Mouse (Mus musculus) adrenal gland, postnatal 14 days (tissue): Measurements from ENCODE around the gene Tmem219. TPM values are rescaled to one million over a fixed set of nuclear protein-coding genes. Genes with fewer than 3 reads are reported as not detected.

Experiments used
- DNase-seq: peaks from one replicate; pipeline ENCODE4 v3.0.0; 2021; ENCODE audit warnings: mixed read lengths
- total RNA-seq: library from RNA; stranded (reverse); gene quantifications from 2 replicates; pipeline ENCODE4 v1.2.3, GENCODE M21; 2021

Tmem219 gene
- total RNA-seq, 1 experiment from 2014 or later = 27.6 TPM

GRCm38 (mm10) chr7:126862147-126862784, 60.5 kb downstream of the Tmem219 start, which contains the start of gene Ino80e:
Gene Ino80e (minus strand): TSS chr7:126862377.
- DNase-seq = peak; percentile 97

GRCm38 (mm10) chr7:126861429-126862130, 61.1 kb downstream of the Tmem219 start, which contains the start of gene Hirip3:
Gene Hirip3 (plus strand): TSS chr7:126861972.
- DNase-seq = peak; percentile 97

- no peak for DNase-seq
Measured at GRCm38 (mm10) chr7:126860987-126861386, 61.7 kb downstream of the Tmem219 start.

- no peak for DNase-seq
Measured at GRCm38 (mm10) chr7:126856741-126857420, 65.8 kb downstream of the Tmem219 start.

GRCm38 (mm10) chr7:126855641-126856040, 67.1 kb downstream of the Tmem219 start:
- no peak for DNase-seq

GRCm38 (mm10) chr7:126853454-126853853, 69.3 kb downstream of the Tmem219 start:
- DNase-seq = no peak

- no peak for DNase-seq
Measured at GRCm38 (mm10) chr7:126851192-126851591, 71.5 kb downstream of the Tmem219 start.

GRCm38 (mm10) chr7:126850161-126850560, 72.6 kb downstream of the Tmem219 start:
- DNase-seq = no peak

GRCm38 (mm10) chr7:126848794-126849193, 73.9 kb downstream of the Tmem219 start:
- no peak for DNase-seq

- peak; percentile 47 for DNase-seq
Measured at GRCm38 (mm10) chr7:126847421-126848398, 75.0 kb downstream of the Tmem219 start.

GRCm38 (mm10) chr7:126847116-126847420, 75.6 kb downstream of the Tmem219 start, which contains the start of gene Doc2a:
Gene Doc2a (plus strand): TSS chr7:126847416.
- DNase-seq = no peak

- DNase-seq = no peak
Measured at GRCm38 (mm10) chr7:126845516-126845915, 77.2 kb downstream of the Tmem219 start.

GRCm38 (mm10) chr7:126843276-126843675, 79.4 kb downstream of the Tmem219 start:
- DNase-seq = no peak

Other genes starting within 250 kb of the Tmem219 start
- 81.6 and 83.8 TPM in 2 replicates for gene Sult1a1, start 246.5 kb downstream of the Tmem219 start, total RNA-seq
- 74.9 and 82.9 TPM in 2 replicates for gene Bola2, start 227.5 kb downstream of the Tmem219 start, total RNA-seq
- gene Slx1b, start 227.1 kb downstream of the Tmem219 start, total RNA-seq = 10.7 and 18.6 TPM in 2 replicates
- 12.0 and 78.1 TPM in 2 replicates for gene Coro1a, start 215.1 kb downstream of the Tmem219 start, total RNA-seq
- 128 and 136 TPM in 2 replicates for gene Mapk3, start 163.3 kb downstream of the Tmem219 start, total RNA-seq
- gene Gdpd3, start 156.6 kb downstream of the Tmem219 start, total RNA-seq = 3.8 and 5.6 TPM in 2 replicates
- 129 and 173 TPM in 2 replicates for gene Ypel3, start 146.0 kb downstream of the Tmem219 start, total RNA-seq
- 1.2 and 1.5 TPM in 2 replicates for gene Tbx6, start 141.4 kb downstream of the Tmem219 start, total RNA-seq
- 94.7 and 109 TPM in 2 replicates for gene Ppp4c, start 130.4 kb downstream of the Tmem219 start, total RNA-seq
- 32.1 and 32.5 TPM in 2 replicates for gene Fam57b, start 125.2 kb downstream of the Tmem219 start, total RNA-seq
- not detected in 2 replicates for gene 4930451I11Rik, start 91.3 kb downstream of the Tmem219 start, total RNA-seq
- 0.63 and 0.64 TPM in 2 replicates for gene Doc2a, start 75.5 kb downstream of the Tmem219 start, total RNA-seq
- 24.1 and 30.2 TPM in 2 replicates for gene Hirip3, start 60.9 kb downstream of the Tmem219 start, total RNA-seq
- gene Ino80e, start 60.5 kb downstream of the Tmem219 start, total RNA-seq = 39.2 and 41.9 TPM in 2 replicates
- 68.8 and 79.4 TPM in 2 replicates for gene Taok2, start 38.2 kb downstream of the Tmem219 start, total RNA-seq
- gene Kctd13, start 6.0 kb upstream of the Tmem219 start, total RNA-seq = 20.2 and 24.7 TPM in 2 replicates
- 1.7 and 2.2 TPM in 2 replicates for gene Asphd1, start 26.7 kb upstream of the Tmem219 start, total RNA-seq
- 54.2 and 62.2 TPM in 2 replicates for gene Sez6l2, start 27.6 kb upstream of the Tmem219 start, total RNA-seq
- 78.2 and 83.0 TPM in 2 replicates for gene Cdipt, start 53.0 kb upstream of the Tmem219 start, total RNA-seq
- 1.6 TPM in 2 replicates for gene Cdiptos, start 53.2 kb upstream of the Tmem219 start, total RNA-seq
- 61.7 and 63.8 TPM in 2 replicates for gene Mvp, start 91.7 kb upstream of the Tmem219 start, total RNA-seq
- 3.0 and 3.2 TPM in 2 replicates for gene Pagr1b, start 93.6 kb upstream of the Tmem219 start, total RNA-seq
- gene Pagr1a, start 94.4 kb upstream of the Tmem219 start, total RNA-seq = 7.9 and 24.6 TPM in 2 replicates
- gene Gm42742, start 98.2 kb upstream of the Tmem219 start, total RNA-seq = 8.4 and 26.9 TPM in 2 replicates
- 3.5 and 4.6 TPM in 2 replicates for gene Prrt2, start 98.3 kb upstream of the Tmem219 start, total RNA-seq
- gene Maz, start 104.1 kb upstream of the Tmem219 start, total RNA-seq = 133 and 142 TPM in 2 replicates
- gene Kif22, start 119.6 kb upstream of the Tmem219 start, total RNA-seq = 18.9 and 21.7 TPM in 2 replicates
- not detected in 2 replicates for gene Zg16, start 164.4 kb upstream of the Tmem219 start, total RNA-seq
- gene AI467606, start 168.4 kb upstream of the Tmem219 start, total RNA-seq = 1.3 and 5.7 TPM in 2 replicates
- gene Qprt, start 199.3 kb upstream of the Tmem219 start, total RNA-seq = 1.8 and 11.4 TPM in 2 replicates
- 1.4 and 7.9 TPM in 2 replicates for gene Spn, start 214.9 kb upstream of the Tmem219 start, total RNA-seq